Mouse (Mus musculus) naive thymus-derived CD4-positive, alpha-beta T cell, adult 2 months (primary cell): ENCODE measurements around the gene Pibf1.

Experiments used
- DNase-seq: peaks from one replicate; pipeline ENCODE4 v3.0.0-alpha.2; 2011; ENCODE audit warnings: low read depth

The Pibf1 gene

GRCm38 (mm10) chr14:99141786-99142633 lies 42.8 kb downstream of the Pibf1 start:
- DNase-seq, result peak; percentile 83

GRCm38 (mm10) chr14:99146841-99147240 lies 47.6 kb downstream of the Pibf1 start:
- no peak for DNase-seq

GRCm38 (mm10) chr14:99152683-99153082 lies 53.5 kb downstream of the Pibf1 start:
- no peak for DNase-seq

- DNase-seq, result no peak
These were observed 60.7 kb downstream of the Pibf1 start for GRCm38 (mm10) chr14:99159940-99160339.

GRCm38 (mm10) chr14:99163051-99163450 lies 63.8 kb downstream of the Pibf1 start:
- DNase-seq, result no peak

GRCm38 (mm10) chr14:99174138-99174745 lies 75.0 kb downstream of the Pibf1 start:
- DNase-seq, result no peak

- no peak for DNase-seq
These were observed 77.3 kb downstream of the Pibf1 start for GRCm38 (mm10) chr14:99176559-99176958.

GRCm38 (mm10) chr14:99190153-99190790 lies 91.0 kb downstream of the Pibf1 start:
- DNase-seq, result no peak

- no peak for DNase-seq
These were observed 106.6 kb downstream of the Pibf1 start for GRCm38 (mm10) chr14:99205865-99206264.

- no peak for DNase-seq
These were observed 107.4 kb downstream of the Pibf1 start for GRCm38 (mm10) chr14:99206591-99206990.

- DNase-seq, result no peak
These were observed 111.2 kb downstream of the Pibf1 start for GRCm38 (mm10) chr14:99210431-99210830.

- no peak for DNase-seq
These were observed 119.3 kb downstream of the Pibf1 start for GRCm38 (mm10) chr14:99218396-99219012.

- no peak for DNase-seq
These were observed 120.5 kb downstream of the Pibf1 start for GRCm38 (mm10) chr14:99219757-99220171.

- no peak for DNase-seq
These were observed 126.7 kb downstream of the Pibf1 start for GRCm38 (mm10) chr14:99225929-99226328.

- DNase-seq, result no peak
These were observed 130.0 kb downstream of the Pibf1 start for GRCm38 (mm10) chr14:99229071-99229780.

- no peak for DNase-seq
These were observed 133.8 kb downstream of the Pibf1 start for GRCm38 (mm10) chr14:99233056-99233455.

GRCm38 (mm10) chr14:99237115-99237514 lies 137.9 kb downstream of the Pibf1 start:
- no peak for DNase-seq

GRCm38 (mm10) chr14:99240563-99240962 lies 141.3 kb downstream of the Pibf1 start:
- DNase-seq, result no peak

GRCm38 (mm10) chr14:99244508-99244907 lies 145.3 kb downstream of the Pibf1 start:
- DNase-seq, result no peak

GRCm38 (mm10) chr14:99262026-99262425 lies 162.8 kb downstream of the Pibf1 start:
- DNase-seq, result no peak

GRCm38 (mm10) chr14:99263816-99264215 lies 164.6 kb downstream of the Pibf1 start:
- DNase-seq, result no peak

GRCm38 (mm10) chr14:99265791-99266190 lies 166.6 kb downstream of the Pibf1 start:
- no peak for DNase-seq
